Mouse (Mus musculus) v-Abl transformed pro-B cells (cell line): ENCODE measurements around the gene Crnkl1.

Experiments
- in situ Hi-C, 2 experiments: fragments of 400-800 bp; cut with MboI; formaldehyde crosslinking; loops; one replicate each; pipeline ENCODE4 v1.15.1; 2025; ENCODE audit not compliant: unreplicated experiment in 2 of 2

Gene Crnkl1

GRCm38 (mm10) chr2:145936975-145937374 lies 2.2 kb upstream of the Crnkl1 start:
- in situ Hi-C loops: loop anchor here in 1 of 2 experiments (10.0 kb wide), 1 partner anchor 578 kb away; the partner anchor contains the start of gene Ralgapa2

- in situ Hi-C loops: loop anchor here (10.0 to 25.0 kb wide), 5 partner anchors 941 to 1334 kb away; partner anchors contain the start of genes Dtd1 (in 1 of the 2), Kiz (in 1 of the 2), Smim26 (in 1 of the 2) and Xrn2 (in 1 of the 2)
Observed at GRCm38 (mm10) chr2:145920941-145921650, 13.7 kb downstream of the Crnkl1 start.

GRCm38 (mm10) chr2:145905884-145906283 lies 28.9 kb downstream of the Crnkl1 start:
- in situ Hi-C loops: loop anchor here (10.0 to 25.0 kb wide), 5 partner anchors 709 to 1319 kb away; partner anchors contain the start of genes Kiz (in 2 of the 2), Dtd1 (in 1 of the 2) and Smim26 (in 1 of the 2)

GRCm38 (mm10) chr2:145905156-145905555 lies 29.7 kb downstream of the Crnkl1 start:
- in situ Hi-C loops: loop anchor here (10.0 to 25.0 kb wide), 5 partner anchors 710 to 1318 kb away; partner anchors contain the start of genes Kiz (in 2 of the 2), Dtd1 (in 1 of the 2) and Smim26 (in 1 of the 2)

- in situ Hi-C loops: loop anchor here (10.0 to 25.0 kb wide), 5 partner anchors 711 to 1317 kb away; partner anchors contain the start of genes Kiz (in 2 of the 2), Dtd1 (in 1 of the 2) and Smim26 (in 1 of the 2)
Observed at GRCm38 (mm10) chr2:145903983-145904616, 30.7 kb downstream of the Crnkl1 start.

GRCm38 (mm10) chr2:145903061-145903901 lies 31.5 kb downstream of the Crnkl1 start:
- in situ Hi-C loops: loop anchor here (10.0 to 25.0 kb wide), 5 partner anchors 712 to 1316 kb away; partner anchors contain the start of genes Kiz (in 2 of the 2), Dtd1 (in 1 of the 2) and Smim26 (in 1 of the 2)

- in situ Hi-C loops: loop anchor here (10.0 to 25.0 kb wide), 5 partner anchors 713 to 1315 kb away; partner anchors contain the start of genes Kiz (in 2 of the 2), Dtd1 (in 1 of the 2) and Smim26 (in 1 of the 2)
Observed at GRCm38 (mm10) chr2:145901861-145902260, 33.0 kb downstream of the Crnkl1 start, which contains the start of gene Naa20. Gene Naa20 (plus strand): TSS chr2:145902099.

GRCm38 (mm10) chr2:145900318-145900717 lies 34.5 kb downstream of the Crnkl1 start:
- in situ Hi-C loops: loop anchor here (10.0 to 25.0 kb wide), 5 partner anchors 714 to 1313 kb away; partner anchors contain the start of genes Kiz (in 2 of the 2), Dtd1 (in 1 of the 2) and Smim26 (in 1 of the 2)

- in situ Hi-C loops: no loop called here
Observed at GRCm38 (mm10) chr2:145898106-145898505, 36.7 kb downstream of the Crnkl1 start.

GRCm38 (mm10) chr2:145893756-145894155 lies 41.1 kb downstream of the Crnkl1 start:
- in situ Hi-C loops: no loop called here

- in situ Hi-C loops: no loop called here
Observed at GRCm38 (mm10) chr2:145890571-145890970, 44.2 kb downstream of the Crnkl1 start.

GRCm38 (mm10) chr2:145888766-145889480 lies 45.9 kb downstream of the Crnkl1 start:
- in situ Hi-C loops: no loop called here

GRCm38 (mm10) chr2:145887937-145888765 lies 46.7 kb downstream of the Crnkl1 start:
- in situ Hi-C loops: no loop called here

GRCm38 (mm10) chr2:145884913-145885785 lies 49.7 kb downstream of the Crnkl1 start:
- in situ Hi-C loops: no loop called here

- in situ Hi-C loops: no loop called here
Observed at GRCm38 (mm10) chr2:145884036-145884912, 50.5 kb downstream of the Crnkl1 start.

- in situ Hi-C loops: no loop called here
Observed at GRCm38 (mm10) chr2:145882398-145882797, 52.4 kb downstream of the Crnkl1 start.
